Mouse (Mus musculus): ENCODE results near the gene Aif1l.

DNA sequence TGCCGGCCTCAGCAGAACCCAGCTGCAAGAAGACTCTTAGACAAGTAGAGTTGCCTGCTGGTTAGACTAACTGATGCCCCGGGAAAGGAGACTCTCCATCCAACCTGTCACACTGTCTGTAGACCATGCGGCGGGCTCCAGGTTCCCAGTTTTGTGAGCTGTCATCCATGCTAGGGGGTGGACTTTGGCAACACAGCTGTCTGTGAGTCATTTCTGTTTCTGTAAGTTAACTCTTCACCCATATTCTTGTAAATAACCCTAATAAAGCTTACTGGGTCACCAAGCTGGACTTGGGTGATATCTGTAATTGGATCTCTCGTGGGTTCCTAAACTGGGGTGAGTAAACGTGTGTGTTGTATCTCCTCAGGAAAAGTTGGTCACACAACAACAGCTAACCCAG lies 1.1 kb upstream of the Aif1l start:
- TF ChIP-seq POLR2A (IDR thresholded peaks at IDR 0.05; ENCODE audit: borderline replicate concordance, extremely low read depth, low read depth, low read length), result no peak
- no peak for TF ChIP-seq CTCF (IDR thresholded peaks at IDR 0.05; ENCODE audit: insufficient read depth, low read length)

Data from lung, adult 2 months (tissue).